Mouse (Mus musculus): ENCODE results near the gene Baiap2l1.

Baiap2l1 gene

DNA sequence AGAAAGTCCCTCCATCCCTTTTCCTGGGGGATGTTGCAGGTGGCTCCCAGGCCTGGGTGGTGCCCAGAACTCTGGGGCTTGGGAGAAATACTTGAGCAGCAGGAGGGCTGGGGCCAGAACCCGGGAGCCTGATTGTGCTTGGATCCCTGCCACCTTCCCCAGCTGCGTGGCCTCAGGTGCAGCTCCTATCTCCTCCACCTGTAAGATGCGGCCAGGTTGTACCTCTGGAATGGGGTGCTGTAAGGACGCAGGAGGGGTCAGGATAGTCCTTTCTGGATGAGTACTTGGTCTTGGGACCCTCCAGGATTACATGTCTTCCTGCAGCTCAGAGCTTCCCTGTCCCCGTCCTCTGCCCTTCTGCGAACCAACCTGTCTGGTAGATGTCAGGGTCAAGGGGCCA lies 98.7 kb downstream of the Baiap2l1 start:
- in situ Hi-C loops (cut with MboI; ENCODE audit: low sequenced_read_pairs), result no loop called here

DNA sequence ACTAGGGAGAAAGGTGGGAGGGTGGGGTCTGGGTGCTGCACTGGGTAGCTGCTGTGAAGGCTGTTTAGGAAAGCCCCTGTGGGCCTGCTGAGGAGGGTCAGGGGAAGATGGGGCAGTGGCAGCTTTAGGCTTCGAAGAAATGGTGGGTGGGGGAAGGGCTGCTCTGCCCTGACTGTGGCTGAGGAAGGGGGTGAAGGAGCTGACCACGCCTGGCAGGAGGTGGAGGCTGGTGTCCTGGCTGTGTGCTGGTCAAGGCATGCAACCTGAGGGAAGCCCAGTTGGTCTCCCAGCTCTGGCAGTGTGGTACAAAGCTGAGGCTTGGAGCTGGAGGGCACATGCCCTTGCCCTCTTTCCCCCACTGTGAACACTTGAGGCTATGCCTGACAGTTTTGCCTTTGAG lies 99.2 kb downstream of the Baiap2l1 start:
- in situ Hi-C loops (cut with MboI; ENCODE audit: low sequenced_read_pairs), result no loop called here

DNA sequence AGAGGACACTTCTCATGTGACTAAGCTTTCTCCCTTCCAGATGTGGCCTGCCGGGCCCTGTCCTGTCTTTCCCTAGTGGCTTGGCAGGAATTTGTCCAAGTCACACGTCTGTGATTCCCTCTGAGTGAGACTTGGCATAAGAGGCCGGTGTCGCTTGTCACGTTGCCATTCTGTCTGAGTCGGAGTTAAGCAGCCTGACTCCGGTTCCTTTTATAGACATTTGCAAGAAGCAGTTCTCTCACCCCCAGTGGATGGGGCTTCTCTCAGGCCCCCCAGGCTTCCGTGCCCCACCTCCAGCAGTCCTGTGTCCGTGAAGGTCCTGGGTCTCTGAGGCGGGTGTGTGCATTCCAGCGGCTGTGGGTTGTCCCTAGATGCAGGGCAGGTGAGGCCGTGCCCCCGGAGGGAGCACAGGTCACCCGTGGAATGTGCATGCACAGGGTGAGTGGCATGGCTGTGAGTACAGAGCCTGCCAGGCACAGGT lies 99.7 kb downstream of the Baiap2l1 start:
- in situ Hi-C loops (cut with MboI; ENCODE audit: low sequenced_read_pairs), result no loop called here

DNA sequence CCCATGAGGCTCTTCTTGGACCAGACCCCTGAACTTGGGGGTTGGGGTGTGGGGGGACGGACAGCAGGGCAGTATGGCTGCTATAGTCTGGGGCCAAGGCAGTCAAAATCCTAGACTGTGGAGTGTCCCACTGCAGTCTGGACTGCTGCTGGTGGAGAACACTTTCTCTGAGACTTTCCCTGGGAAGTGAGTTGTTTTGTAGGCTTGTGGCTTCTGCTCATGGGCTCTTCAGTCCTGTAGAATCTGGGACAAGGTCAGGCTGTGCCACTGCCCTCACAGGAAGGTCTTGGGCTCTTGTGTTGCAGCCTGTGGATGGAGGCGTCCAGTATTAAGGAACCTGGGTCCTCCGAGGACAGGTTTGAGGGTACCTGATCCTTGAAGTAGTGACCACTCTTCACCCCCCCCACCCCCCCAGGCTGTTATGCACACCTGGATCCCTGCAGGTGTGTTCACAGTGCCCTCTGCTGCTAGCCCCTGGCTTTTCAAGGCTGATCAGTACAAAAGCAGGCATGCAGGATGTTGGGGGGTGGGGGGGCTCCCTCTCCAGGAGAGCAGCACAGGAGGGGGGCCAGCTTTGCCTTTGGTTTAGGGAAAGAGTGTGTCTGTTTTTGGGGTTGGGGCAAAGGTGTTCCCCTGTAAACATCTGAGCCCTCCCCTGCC lies 100.3 kb downstream of the Baiap2l1 start:
- in situ Hi-C loops (cut with MboI; ENCODE audit: low sequenced_read_pairs), result no loop called here

DNA sequence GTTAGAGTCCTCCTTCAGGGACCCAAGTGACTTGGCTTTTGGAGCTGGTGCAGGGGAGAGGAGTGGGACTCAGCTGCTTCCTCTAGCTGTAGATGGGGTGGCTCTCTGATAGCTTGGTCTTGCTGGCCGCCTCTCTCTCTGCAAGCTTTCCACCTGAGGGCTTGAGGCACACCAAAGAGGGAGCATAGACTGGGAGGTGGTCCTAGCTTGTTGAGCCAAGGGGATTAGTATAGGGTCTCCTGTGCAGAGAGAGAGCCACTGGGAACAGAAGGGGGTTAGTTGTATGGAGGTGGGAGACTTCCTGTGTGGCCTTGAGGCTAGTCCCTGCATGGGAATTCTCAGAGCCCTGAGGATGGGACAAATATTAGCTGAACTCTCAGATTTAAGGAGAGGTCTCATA lies 101.0 kb downstream of the Baiap2l1 start:
- in situ Hi-C loops (cut with MboI; ENCODE audit: low sequenced_read_pairs), result no loop called here

DNA sequence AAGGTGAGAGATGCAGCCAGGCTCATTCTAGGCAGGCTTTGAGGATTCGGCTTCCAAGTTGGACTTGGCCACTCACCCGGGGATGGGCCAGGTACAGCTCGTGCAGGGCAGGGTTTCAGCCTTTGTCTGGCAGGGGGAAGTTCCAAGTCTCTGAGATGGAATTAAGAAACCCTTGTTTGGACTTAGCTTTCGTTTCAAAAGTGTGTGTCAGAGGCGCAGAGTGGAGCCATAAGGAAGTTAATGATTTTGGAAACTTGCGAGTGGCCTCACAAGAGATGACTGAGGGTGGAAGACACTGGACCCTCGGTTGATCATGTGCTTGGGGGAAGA lies 101.4 kb downstream of the Baiap2l1 start:
- in situ Hi-C loops (cut with MboI; ENCODE audit: low sequenced_read_pairs), result no loop called here

DNA sequence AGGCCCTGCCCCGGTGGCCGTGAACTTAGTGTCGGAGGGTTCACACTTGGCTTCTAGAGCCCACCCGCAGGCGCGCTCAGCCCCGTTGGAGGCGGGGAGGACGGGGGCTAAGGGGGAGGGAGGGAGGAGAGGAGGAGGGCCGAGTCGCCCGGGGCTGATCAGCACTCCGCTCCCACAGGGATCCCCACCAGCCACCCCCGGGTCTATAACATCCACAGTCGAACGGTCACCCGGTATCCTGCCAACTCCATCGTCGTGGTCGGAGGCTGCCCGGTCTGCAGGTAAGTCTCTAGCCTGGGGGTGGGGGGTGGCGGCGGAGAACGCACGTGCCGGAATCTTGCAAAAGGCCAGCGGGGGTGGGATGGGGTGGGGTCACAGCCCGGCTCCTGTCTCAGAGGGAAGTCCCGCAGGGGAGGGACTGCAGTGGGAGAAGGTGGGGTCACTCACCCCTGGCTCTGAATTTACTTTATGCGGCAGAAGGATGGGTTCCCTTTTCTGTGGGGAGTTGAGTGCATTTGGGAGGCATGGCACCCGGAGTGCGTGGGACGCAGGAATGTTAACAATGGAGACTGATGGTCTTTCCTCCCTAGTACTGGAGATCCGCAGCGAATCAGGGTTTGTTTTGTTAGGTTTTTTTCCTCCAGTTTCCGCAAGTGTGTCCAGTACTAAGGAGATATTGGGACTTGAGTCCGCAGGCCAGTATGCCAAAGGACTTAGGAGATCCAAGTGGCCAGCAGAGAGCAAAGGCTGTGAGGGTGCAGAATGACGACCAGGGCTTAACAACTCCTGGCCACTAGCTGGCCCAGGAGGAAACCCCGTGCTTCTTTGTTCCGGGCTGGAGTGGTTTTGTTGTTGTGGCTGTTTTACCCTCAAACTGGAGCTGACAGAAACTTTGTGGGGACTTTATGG lies 102.0 kb downstream of the Baiap2l1 start:
- in situ Hi-C loops (cut with MboI; ENCODE audit: low sequenced_read_pairs), result no loop called here

DNA sequence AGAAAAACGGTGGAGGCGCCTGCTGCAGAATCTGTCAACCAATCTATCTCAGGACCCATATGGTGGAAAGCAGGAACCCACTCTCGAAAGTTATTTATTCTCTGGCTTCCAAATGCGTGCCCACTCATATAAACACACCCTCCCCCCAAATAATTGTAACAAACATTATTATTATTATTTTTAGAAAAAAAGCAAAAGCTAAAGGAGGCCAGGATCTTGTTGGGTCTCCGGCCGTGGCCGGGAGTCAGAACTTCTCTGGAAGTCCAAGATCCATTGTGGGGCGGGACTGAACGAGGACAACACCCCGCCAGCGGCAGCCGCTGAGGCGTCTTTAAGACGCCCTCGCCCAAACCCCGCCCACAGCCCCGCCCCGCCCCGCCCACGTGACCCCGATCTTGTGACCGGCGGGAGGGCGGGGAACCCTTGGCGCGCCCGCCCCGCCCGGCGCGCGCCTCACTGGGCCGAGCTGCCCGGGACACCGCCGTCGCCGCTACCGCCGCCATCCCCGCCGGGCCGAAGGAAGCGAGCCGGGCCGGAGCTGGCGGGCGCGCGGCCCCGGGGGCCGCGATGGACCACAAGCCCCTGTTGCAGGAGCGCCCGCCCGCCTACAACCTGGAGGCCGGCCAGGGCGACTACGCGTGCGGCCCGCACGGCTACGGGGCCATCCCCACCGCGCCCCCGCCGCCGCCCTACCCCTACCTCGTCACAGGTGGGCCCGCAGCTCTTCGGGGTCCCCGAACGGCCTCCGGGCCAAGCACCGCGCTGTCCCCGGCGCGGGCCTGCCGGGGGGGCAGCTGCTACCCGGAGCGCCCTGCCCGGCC lies 102.9 kb downstream of the Baiap2l1 start:
- in situ Hi-C loops (cut with MboI; ENCODE audit: low sequenced_read_pairs), result no loop called here

DNA sequence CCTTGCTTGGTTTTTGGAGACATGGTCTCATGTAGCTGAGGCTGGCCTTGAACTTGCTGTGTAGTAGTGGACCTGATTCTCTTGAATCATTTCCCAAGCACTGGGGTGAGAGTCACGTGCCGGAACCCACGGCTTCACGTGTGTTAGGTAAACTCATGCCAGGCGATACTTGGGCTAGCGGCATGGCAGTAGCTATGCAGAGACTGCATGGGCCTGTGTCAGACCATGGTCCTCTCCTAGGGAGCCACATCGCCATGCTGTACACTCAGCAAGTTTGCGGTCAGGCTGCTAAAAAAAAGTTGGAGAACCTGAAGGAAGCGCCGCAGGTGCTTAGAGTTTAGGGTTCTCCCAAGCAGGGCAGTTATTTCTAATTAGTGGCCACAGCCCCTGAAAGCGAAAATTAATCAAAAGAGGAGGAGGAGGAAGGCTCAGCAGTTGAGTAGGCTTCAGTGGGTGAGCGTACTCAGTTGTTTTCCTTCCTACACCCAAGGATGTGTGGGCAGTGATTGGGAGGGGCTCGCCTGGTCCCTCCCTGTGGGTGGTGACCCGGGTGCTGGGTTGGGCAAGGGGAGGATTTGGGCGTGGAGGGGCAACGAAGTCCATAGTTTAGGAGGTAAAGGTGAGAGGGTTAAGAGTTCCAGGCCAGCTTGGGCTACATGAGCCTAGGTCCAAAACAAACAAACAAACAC lies 103.6 kb downstream of the Baiap2l1 start:
- in situ Hi-C loops (cut with MboI; ENCODE audit: low sequenced_read_pairs), result no loop called here

DNA sequence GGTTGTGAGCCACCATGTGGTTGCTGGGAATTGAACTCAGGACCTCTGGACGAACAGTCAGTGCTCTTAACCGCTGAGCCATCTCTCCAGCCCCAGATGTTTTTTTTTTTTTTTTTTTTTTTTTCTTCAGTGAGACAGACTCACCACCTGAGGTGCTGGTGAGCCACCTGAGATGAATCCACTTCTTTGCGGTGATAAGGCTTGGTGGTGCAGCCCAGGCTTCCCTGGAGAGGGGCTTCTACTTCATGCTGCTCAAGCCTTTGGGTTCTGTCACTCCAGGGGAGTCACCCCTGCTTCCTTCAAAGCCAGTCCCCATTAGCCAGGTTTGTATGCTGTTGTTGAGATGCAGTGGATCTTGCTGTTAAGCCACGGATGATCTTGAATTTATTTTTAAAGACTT lies 104.7 kb downstream of the Baiap2l1 start:
- in situ Hi-C loops (cut with MboI; ENCODE audit: low sequenced_read_pairs), result no loop called here

DNA sequence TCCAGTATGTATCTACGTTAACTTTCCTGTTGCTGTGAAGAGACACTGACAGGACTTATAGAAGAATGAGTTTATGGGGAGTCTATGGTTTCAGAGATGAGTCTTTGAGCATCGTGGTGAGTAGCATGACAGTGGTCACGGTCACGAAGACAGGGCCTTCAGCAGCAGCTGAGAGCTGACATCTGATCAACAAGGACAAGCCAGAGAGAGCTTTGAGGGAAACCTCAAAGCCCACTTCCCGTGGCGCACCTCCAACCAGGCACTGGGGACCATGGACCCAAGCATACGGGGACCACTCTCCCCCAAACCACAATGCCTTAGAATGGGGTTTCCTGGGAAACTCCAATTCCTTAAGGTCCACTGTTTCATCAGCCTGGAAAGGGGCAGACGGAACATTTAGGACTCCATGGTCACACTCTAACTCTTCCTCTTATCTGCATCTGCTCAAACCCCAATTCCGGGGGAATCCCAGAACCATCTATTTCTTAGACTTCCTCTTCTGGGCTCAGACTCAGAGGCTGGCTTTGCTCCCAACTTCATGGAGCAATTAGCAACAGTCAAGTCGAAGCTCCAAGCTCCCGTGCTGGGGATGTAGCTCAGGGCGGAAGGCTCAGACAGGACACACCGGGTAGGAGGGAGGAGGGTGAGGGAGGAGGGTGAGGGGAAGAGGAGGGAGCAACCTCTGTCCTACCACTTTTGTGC lies 105.9 kb downstream of the Baiap2l1 start:
- in situ Hi-C loops (cut with MboI; ENCODE audit: low sequenced_read_pairs), result no loop called here

DNA sequence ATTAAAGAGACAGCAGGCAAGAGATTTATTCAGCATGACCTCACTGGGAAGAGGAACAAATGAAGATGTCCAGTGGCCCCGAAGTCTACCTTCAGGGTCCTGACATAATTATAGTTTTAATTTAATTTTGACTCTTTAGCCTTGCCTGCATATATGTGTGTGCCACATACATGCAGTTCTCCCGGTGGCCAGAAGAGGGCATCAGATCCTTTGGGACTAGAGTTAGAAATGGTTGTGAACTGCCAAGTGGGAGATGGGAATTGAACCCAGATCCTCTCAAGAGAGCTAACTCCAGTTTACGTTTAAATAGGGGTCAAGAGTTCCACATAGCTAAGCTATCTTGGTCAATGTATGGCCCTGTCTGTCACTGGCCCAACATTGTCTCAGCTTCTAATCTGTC lies 108.0 kb downstream of the Baiap2l1 start:
- in situ Hi-C loops (cut with MboI; ENCODE audit: low sequenced_read_pairs), result loop anchor here (25.0 kb wide), 1 partner anchor 487 kb away; no protein-coding TSS in a partner anchor

DNA sequence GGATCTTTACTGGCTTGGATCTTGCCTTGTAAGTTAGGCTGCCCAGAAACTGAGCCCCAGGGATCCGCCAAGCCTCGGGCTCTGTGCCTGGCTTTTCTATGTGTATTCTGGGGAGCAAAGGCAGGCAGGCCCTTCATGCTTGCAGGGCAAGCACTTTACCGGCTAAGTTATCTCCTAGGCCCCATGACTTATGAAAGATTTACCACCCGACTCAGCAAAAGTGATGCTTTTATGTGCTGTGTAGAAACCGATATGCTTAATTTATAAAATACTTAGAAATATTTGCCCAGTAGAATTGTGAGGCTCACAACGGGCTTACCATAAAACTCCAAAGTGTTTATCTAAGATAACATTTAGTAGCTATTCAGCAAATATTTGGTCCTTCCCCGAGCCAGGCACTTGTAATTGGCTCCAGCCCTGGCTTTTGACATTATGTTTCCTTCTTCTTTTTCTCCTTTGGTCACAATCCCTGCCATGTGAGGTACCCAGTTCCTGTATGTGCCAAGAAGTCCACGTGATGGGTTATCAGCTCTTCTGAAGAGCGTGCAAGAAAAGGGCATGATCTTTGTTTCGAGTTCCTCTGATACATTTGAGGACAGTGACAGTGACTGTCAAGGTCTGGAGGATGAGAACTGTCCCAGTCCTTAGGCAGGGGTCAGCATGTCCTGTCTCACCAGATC lies 109.9 kb downstream of the Baiap2l1 start:
- in situ Hi-C loops (cut with MboI; ENCODE audit: low sequenced_read_pairs), result loop anchor here (25.0 kb wide), 1 partner anchor 489 kb away; no protein-coding TSS in a partner anchor

DNA sequence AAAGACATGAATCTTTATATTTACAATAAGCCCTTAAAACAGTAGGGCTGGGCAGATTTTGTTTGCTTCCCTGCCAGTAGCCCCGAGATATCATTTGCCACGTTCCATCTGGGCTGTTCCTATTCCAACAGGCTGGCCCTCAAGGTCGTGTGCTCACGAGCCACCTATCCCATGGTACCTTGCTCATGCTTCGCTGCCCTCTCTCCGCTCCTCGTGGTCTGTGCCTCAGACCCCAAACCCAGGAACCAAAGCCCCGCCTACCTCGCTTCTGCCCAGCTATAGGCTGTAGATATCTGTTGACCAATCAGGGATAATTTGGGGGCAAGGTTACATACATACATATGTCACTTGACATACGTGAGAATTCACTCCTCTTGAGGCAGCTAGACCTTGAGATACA lies 110.6 kb downstream of the Baiap2l1 start:
- in situ Hi-C loops (cut with MboI; ENCODE audit: low sequenced_read_pairs), result loop anchor here (25.0 kb wide), 1 partner anchor 490 kb away; no protein-coding TSS in a partner anchor

DNA sequence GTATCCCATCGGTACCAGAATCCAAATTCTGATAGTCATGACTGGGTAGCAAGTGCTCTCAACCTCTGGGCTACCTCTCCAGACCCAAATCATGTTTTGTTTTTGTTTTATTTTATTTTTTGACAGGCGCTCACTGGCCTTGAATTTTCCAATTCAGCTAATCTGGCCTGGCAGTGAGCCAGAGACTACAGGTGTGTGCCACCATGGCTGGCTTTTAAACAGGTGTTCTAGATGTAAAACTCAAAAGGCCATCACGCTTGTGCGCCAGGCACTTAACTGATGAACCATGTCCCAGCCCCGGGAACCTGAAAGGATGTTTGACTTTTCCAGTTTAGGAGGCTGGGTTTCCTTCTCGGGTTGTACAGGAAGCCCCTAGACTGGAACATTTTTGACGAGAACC lies 111.2 kb downstream of the Baiap2l1 start:
- in situ Hi-C loops (cut with MboI; ENCODE audit: low sequenced_read_pairs), result loop anchor here (25.0 kb wide), 1 partner anchor 491 kb away; no protein-coding TSS in a partner anchor

DNA sequence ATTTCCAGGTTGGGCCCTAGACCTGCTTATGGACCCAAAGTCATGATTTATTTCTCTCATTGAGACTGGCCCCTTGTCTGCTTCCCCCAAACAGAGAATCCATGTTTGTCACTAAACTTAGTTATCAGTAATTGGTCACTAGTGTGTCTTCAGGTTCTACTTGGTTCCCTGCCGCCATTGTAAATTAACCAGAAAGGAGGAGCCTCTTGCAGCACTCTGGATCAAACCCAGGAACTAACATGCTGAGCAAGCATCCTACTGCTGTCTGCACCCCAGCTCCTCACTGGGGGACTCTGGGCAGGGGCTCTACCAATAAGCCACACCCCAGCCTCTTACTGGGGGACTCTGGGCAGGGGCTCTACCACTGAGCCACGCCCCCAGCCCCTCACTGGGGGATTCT lies 112.3 kb downstream of the Baiap2l1 start:
- in situ Hi-C loops (cut with MboI; ENCODE audit: low sequenced_read_pairs), result loop anchor here (25.0 kb wide), 1 partner anchor 492 kb away; no protein-coding TSS in a partner anchor

DNA sequence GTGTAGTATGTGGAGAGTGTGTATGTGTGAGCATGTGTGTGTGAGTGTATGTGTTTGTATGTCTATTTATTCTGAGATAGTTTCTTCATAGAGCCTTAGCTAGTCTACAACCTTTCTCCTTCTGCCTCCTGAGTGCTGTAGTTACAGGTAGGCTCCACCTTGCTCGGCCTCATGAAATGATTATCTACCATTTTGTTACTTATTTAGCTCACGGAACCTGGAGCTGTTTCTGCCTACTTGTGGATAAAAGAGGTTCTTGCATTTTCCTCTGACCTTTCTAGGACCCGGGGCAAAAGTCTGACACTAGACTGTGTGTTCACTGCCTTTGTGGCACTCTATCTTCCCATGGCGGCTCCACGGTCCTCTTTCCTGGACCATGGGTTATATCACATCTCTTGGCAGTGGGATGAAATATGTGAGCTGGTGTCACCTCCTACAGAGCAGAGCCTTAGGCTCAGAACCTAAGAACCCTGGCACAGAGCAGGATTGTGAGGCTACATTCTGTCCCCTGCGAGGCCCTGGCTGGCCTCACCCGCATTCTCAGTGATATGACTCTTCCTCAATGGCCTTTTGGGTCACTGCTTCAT lies 113.9 kb downstream of the Baiap2l1 start, which contains the start of gene Bri3:
Bri3 (plus strand) TSS at position 537 of the 587 bp plus-strand sequence.
- in situ Hi-C loops (cut with MboI; ENCODE audit: low sequenced_read_pairs), result loop anchor here (25.0 kb wide), 1 partner anchor 493 kb away; no protein-coding TSS in a partner anchor

DNA sequence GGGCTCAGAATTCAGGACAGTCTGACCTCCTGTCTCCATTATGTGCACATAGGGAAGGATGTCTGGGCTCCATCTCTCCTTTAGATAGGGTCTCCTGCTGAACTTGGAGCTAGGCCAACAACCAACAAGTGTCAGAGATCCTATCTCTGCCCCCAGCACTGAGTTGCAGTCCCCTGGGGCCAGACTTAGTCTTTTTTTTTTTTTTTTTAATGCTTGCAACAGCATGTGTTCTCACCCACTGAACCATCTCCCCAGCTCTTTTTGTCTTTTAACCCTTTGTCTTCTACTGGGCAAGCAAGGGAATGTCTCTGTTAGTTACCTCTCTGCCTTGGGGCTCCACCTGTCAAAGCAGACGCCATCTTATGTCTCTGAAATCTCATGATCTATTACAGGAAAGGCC lies 118.9 kb downstream of the Baiap2l1 start:
- in situ Hi-C loops (cut with MboI; ENCODE audit: low sequenced_read_pairs), result loop anchor here (25.0 kb wide), 1 partner anchor 498 kb away; no protein-coding TSS in a partner anchor

DNA sequence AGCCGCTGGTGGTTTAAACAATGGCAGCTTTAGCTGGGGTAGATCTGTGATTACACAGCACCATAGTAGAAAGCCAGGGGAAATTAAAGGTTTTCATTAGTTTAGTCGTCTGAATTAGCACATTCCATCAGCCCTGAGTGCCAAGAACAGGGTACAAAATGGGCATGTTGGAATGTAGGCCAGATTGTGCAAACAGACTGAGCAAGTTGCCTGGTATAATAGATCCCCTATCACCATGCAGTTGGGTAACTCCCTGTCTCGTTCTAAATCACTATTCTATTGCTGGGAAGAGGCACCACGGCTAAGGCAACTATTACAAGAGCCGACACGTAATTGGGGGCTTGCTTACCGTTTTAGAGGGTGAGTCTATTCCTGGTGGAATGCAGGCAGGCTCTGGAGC lies 123.2 kb downstream of the Baiap2l1 start:
- in situ Hi-C loops (cut with MboI; ENCODE audit: low sequenced_read_pairs), result loop anchor here (25.0 kb wide), 1 partner anchor 503 kb away; no protein-coding TSS in a partner anchor

All from CH12F3 (cell line).